Mouse (Mus musculus) kidney, embryonic 14.5 days (tissue): Measurements from ENCODE around the gene Foxp1. TPM values are rescaled to one million over a fixed set of nuclear protein-coding genes. Genes with fewer than 3 reads are reported as not detected.

Experiments
- ATAC-seq: fragments of 200-750 bp; cut with Nextera tagmentation; 2 replicates; pipeline ENCODE4 v1.8.0; 2017; ENCODE audit warnings: moderate number of reproducible peaks, mild to moderate bottlenecking, moderate TSS enrichment, moderate library complexity; ENCODE audit not compliant: low FRiP score, low TSS enrichment
- H3K27ac ChIP-seq: fragments of 300-500 bp; sonication (generic); 2 replicates; pipeline ENCODE4 v1.5.1; 2014; ENCODE audit warnings: low read depth, mild to moderate bottlenecking, low read length, moderate library complexity, mixed read lengths
- H3K27me3 ChIP-seq: fragments of 300-500 bp; sonication (generic); 2 replicates; pipeline ENCODE4 v1.6.1; 2014; ENCODE audit warnings: mild to moderate bottlenecking, low read length; ENCODE audit not compliant: control insufficient read depth, insufficient read depth
- H3K36me3 ChIP-seq: fragments of 300-500 bp; sonication (generic); 2 replicates; pipeline ENCODE4 v1.6.1; 2014; ENCODE audit warnings: low read length, mixed read lengths; ENCODE audit not compliant: control insufficient read depth, insufficient read depth
- H3K4me1 ChIP-seq: fragments of 300-500 bp; sonication (generic); 2 replicates; pipeline ENCODE4 v1.6.1; 2014; ENCODE audit warnings: low read length, mixed read lengths; ENCODE audit not compliant: control insufficient read depth, insufficient read depth
- H3K4me2 ChIP-seq: fragments of 300-500 bp; sonication (generic); replicated peaks from 2 replicates; pipeline ENCODE4 v1.6.1; 2014; ENCODE audit warnings: low read depth, mild to moderate bottlenecking, low read length
- H3K4me3 ChIP-seq: fragments of 300-500 bp; sonication (generic); 2 replicates; pipeline ENCODE4 v1.5.1; 2014; ENCODE audit warnings: mild to moderate bottlenecking, low read length
- H3K9ac ChIP-seq: fragments of 300-500 bp; sonication (generic); 2 replicates; pipeline ENCODE4 v1.6.1; 2014; ENCODE audit warnings: low read depth, mild to moderate bottlenecking, low read length, moderate library complexity
- H3K9me3 ChIP-seq: fragments of 300-500 bp; sonication (generic); 2 replicates; pipeline ENCODE4 v1.6.1; 2016; ENCODE audit warnings: low read length; ENCODE audit not compliant: control insufficient read depth
- WGBS: fragments of 180-500 bp; shearing (Covaris S2); extraction: QIAGEN DNeasy Blood & Tissue Kit; methylation state at CpG from one replicate; pipeline ENCODE4 v1.1.7; 2014; 5-methylcytosine and 5-hydroxymethylcytosine counted together
- polyA plus RNA-seq: library from polyadenylated mRNA; unstranded; fragments of >200 nt; fragmentation: Nextera tagmentation; extraction: Ambion mirVana; gene quantifications from 2 replicates; pipeline ENCODE4 v1.2.1, GENCODE M21; 2014

Foxp1 gene
- polyA plus RNA-seq, 1 experiment from 2014 or later: 67.4 TPM

DNA sequence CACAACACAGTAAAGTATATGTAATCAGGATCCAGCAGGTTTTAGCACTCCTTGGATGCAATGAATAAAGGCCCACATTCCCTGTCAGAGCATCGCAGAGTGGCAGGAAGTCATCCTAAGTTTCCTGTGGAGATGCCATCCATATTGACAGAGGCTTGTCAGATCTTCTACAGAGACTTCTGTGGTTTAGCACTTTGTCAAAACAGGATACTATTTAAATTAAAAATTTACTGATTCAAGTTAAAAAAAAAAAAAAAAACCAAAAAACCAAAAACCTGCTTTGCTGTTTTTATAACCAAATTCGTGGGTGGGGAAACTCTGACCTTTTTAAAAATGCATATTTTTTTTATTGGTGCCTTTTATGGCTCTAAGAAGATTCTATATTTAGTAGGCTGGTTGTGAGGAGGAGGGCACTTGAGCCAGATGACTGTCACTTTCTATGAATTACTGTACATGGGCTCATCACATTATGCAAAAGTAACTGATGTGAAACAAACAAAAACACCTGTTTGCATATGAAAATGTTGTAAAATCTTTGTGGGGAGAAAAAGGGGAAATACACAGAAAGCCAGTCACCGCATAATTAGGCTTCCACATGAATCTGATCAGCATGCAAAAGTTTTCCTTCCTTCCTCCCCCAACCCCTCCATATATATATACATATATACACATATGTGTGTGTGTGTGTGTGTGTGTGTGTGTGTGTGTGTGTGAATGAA lies 472.1 kb downstream of the Foxp1 start:
- ATAC-seq: no peak
- no peak overlapping the region for H3K4me2 ChIP-seq
- H3K4me1 ChIP-seq: no peaks in the 10 kb centered on the region
- H3K27ac ChIP-seq: no peak overlapping the region
- H3K9ac ChIP-seq: no peak overlapping the region
- H3K9me3 ChIP-seq: no peaks in the 10 kb centered on the region
- H3K36me3 ChIP-seq: peaks cover 2% of the 10 kb centered on the region; the same call in 1 of the 2 replicates
- H3K27me3 ChIP-seq: no peaks in the 10 kb centered on the region
- H3K4me3 ChIP-seq: no peak overlapping the region
- WGBS: 86% methylated on average over 3 of the region's 3 CpGs

DNA sequence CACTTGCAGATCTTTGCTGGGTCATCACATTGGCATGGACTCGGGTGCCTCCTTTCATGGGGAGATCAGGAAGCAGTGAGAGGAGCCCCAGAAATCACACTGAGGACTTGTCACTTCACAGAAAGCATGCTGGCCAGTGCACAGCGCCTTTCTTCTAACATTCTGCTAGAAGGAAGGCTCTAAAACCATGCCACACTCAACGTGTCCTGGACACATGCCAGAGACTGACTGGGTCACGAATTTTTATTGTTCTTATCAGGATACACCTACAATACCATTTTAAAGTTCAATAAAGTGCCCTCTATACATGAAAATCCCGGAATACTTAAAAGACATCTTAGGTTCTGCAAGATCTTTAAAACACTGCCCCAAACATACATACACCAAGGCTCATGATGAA lies 475.2 kb downstream of the Foxp1 start:
- H3K4me1 ChIP-seq: no peaks in the 10 kb centered on the region
- no peak overlapping the region for H3K4me2 ChIP-seq
- no peaks in the 10 kb centered on the region for H3K9me3 ChIP-seq
- WGBS: 68% methylated on average over 5 of the region's 5 CpGs
- ATAC-seq: no peak
- H3K4me3 ChIP-seq: no peak overlapping the region
- H3K27ac ChIP-seq: no peak overlapping the region
- no peaks in the 10 kb centered on the region for H3K27me3 ChIP-seq
- peaks cover 2% of the 10 kb centered on the region; the same call in 1 of the 2 replicates for H3K36me3 ChIP-seq
- H3K9ac ChIP-seq: no peak overlapping the region

DNA sequence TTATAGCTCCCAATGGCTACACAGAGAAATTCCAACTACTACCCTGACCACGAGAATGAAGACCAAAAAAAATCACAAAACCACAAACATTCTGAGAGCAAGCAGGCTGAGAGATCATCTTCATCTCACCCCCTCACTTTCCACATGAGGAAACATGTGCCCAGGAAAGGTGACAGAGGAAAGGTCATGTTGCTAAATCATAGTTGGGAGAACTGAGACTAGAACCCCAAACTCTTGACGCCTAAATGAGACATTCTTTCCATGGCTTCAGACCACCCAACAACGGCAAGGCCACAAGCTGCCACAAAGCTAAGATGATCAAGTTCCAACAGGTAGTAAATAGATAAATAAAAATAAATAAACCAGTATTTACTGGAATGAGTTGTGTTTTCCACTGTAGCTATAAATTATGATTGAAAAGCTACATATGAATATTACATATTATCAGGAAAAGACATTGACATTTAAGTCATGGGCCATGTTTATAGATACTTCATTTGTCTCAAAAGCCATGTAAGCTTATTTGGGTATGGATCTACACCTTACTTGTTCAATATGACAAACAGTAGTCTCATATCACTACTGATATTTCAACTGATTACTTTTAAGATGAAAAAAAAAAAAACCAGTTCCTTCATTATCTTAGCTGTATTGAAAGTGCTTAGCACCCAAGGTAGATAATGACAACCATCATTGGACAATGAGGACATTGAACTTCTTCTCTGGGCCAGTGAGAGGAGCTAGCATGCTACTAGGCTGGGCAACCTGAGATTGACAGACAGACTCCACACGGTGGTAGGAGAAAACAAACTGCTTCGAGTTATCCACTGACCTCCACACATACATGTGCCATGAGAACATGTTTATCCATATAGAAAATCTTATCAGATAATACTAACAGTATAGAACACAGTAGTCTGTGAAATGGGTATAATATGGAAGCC lies 476.4 kb downstream of the Foxp1 start:
- H3K27me3 ChIP-seq: no peaks in the 10 kb centered on the region
- WGBS: 85% methylated on average over 5 of the region's 5 CpGs
- no peak overlapping the region for H3K4me2 ChIP-seq
- H3K9me3 ChIP-seq: no peaks in the 10 kb centered on the region
- H3K9ac ChIP-seq: no peak overlapping the region
- ATAC-seq: no peak
- no peaks in the 10 kb centered on the region for H3K4me1 ChIP-seq
- no peak overlapping the region for H3K27ac ChIP-seq
- H3K4me3 ChIP-seq: no peak overlapping the region
- peaks cover 2% of the 10 kb centered on the region; the same call in 1 of the 2 replicates for H3K36me3 ChIP-seq

DNA sequence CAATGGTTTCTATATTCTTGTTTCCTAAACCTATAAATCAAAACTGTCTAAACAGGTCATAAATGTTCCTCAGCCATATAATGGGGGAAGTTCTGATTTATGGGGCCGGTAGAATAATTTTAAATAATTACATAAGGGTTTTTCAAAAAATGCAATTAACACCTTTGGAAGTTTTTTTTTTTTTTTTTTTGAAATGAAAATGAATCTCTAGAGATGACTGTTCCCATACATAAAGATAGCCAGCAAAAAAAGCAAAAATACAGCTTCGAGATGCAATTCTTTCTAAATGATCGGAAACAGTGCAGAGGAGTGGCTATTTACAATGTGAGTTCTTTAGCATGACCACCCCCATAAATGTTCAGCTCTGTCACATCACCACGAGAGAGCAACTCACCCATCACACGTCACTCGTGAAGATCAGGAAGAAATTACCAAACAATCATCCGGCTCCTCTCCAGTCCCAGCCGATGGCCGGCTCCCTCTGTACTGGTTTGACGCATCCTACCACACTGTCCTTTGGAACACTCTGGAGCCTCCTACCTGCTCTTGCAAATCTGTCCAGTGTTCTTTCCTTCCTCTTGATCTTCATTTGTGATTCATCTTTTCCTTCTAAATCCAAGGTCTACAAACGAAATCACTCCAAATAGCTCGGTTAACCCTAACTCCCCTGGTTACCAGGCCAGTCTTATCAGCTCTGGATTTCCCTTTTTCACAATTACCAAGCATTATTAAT lies 478.4 kb downstream of the Foxp1 start:
- Histone ChIP-seq H3K9ac (no peak overlapping the region), H3K27me3 (no peaks in the 10 kb centered on the region), H3K9me3 (no peaks in the 10 kb centered on the region), H3K4me3 (no peak overlapping the region), H3K4me2 (no peak overlapping the region), H3K4me1 (no peaks in the 10 kb centered on the region), H3K36me3 (peaks cover 2% of the 10 kb centered on the region; the same call in 1 of the 2 replicates), H3K27ac (no peak overlapping the region)
- WGBS: 74% methylated on average over 12 of the region's 12 CpGs
- no peak for ATAC-seq

DNA sequence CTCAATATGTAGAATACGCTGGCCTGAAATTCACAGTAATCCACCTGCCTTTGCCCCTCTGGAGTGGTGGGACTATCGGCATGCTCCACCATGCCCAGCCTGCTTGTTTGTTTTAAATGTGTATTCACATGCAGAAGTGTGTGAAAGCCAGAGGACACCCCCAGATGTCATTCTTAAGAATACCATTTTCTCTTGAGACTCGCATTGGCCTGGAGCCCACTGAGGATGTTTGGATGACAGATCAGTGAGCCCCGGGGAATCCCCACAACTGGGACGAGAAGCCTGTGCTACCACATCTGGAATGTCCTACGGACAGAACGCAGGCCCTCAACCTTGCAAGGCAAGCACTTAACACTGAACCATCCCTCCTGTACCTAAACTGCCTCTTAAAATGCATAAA lies 479.3 kb downstream of the Foxp1 start:
- H3K9me3 ChIP-seq: no peaks in the 10 kb centered on the region
- no peak overlapping the region for H3K4me3 ChIP-seq
- H3K27me3 ChIP-seq: no peaks in the 10 kb centered on the region
- H3K36me3 ChIP-seq: no peaks in the 10 kb centered on the region
- H3K4me2 ChIP-seq: no peak overlapping the region
- WGBS: 84% methylated on average over 7 of the region's 7 CpGs
- no peak overlapping the region for H3K9ac ChIP-seq
- ATAC-seq: no peak
- no peak overlapping the region for H3K27ac ChIP-seq
- H3K4me1 ChIP-seq: no peaks in the 10 kb centered on the region

DNA sequence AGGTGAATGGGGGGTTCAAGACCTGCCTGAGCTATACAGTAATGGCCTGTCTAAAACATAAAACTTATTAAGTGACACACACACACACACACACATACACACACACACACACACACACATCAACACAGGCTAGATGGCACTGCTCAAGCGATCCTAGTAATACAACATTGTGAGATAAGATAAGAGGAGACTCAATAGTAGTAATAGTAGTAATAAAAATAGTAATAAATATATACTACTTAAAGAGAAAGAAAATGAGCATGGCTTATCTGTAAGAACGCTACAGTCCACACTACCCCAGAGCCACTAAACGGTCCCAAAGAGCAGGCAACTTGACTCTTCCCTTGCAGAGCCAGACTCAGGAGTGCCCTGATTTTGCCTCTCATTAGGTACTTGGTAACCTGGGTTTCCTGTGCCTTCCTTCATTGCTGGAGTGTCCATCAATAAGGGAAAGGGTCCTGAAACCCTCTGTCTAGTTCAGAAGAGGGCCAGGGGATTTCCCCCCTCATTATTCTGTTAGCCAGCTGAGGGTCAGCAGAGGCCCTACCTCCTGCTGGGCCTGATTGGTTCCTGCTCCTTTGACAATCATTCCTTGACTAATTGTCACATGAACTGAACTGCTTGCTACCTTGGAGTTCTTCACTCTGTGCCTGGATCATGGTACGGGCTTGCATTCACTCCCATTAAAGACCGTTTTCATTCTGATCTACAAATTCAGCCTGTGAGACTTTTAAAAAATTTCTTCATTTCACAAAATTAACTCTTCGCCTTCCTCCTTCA lies 480.2 kb downstream of the Foxp1 start:
- no peak for ATAC-seq
- Histone ChIP-seq H3K36me3 (no peaks in the 10 kb centered on the region), H3K4me1 (no peaks in the 10 kb centered on the region), H3K9me3 (no peaks in the 10 kb centered on the region), H3K4me3 (no peak overlapping the region), H3K4me2 (no peak overlapping the region), H3K9ac (no peak overlapping the region), H3K27ac (no peak overlapping the region), H3K27me3 (no peaks in the 10 kb centered on the region)
- WGBS: 87% methylated on average over 6 of the region's 6 CpGs

DNA sequence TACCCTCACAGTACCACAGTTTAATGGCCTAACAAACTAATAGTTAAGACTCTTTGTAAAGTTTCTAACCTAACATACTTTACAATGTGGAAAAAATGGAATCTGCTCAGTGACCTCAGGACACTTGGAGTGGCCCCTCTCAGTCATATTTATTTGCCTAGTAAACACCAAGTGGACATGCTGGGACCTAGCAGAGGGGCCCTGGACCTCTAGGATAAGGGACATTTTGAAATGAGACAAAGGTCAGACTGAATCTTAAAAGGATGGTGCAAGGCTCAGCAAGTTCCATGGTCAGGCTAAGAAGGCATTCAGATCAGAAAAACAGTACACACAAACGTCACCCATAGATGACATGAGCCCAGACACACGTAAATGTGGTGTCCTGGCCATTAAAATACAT lies 483.5 kb downstream of the Foxp1 start:
- ATAC-seq: no peak
- no peak overlapping the region for H3K4me2 ChIP-seq
- no peak overlapping the region for H3K9ac ChIP-seq
- no peak overlapping the region for H3K4me3 ChIP-seq
- H3K4me1 ChIP-seq: no peaks in the 10 kb centered on the region
- no peaks in the 10 kb centered on the region for H3K9me3 ChIP-seq
- 73% methylated on average over 2 of the region's 2 CpGs for WGBS
- no peak overlapping the region for H3K27ac ChIP-seq
- H3K27me3 ChIP-seq: no peaks in the 10 kb centered on the region
- H3K36me3 ChIP-seq: no peaks in the 10 kb centered on the region
